Mouse (Mus musculus) urinary bladder, postnatal 25 days (tissue): ENCODE measurements at regions not wholly inside any gene's neighbourhood (a gene's known extent, or its start where the extent isn't known, plus 50 kb on each side); places are given as distances from the start of the nearest gene placed in this dataset.

Experiments used
- DNase-seq: peaks from one replicate; pipeline ENCODE4 v3.0.0; 2022; ENCODE audit warnings: low spot score

- no peak for DNase-seq
Observed at GRCm38 (mm10) chr2:179007766-179008165, 434.5 kb upstream of the Cdh4 start.

DNA sequence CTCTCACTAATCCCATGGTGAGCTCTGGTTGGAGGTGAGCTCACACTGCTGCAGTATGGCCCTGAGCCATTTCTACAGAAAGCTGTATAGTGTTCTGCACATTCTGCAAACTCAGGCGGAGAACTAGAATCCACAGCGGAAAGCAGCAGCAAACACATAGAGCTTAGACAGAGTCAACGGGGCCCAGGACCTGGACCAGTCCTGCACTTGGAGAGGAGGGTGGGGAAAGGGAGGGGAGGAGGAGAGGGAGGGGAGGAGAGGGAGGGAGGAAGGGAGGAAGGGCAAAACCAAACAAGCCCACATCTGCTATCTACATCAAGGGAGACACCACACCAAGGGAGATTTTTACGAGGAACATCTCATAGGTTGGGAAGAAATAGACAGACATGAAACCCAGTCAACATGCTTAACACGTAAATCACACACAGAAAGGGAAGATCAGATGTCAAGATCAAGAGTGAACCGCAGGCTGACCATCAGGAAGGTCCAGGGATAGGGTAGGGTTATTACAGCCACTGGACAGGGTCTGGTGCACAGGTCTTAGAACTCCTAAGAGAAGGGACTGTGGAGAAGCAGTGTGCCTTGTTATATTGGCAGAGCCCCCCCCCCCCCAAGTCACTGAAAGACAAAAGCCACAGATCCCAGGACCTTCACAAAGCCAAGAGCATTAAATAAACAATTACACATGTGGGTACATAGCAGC is 428.2 kb upstream of the Cdh4 start:
- no peak for DNase-seq

DNA sequence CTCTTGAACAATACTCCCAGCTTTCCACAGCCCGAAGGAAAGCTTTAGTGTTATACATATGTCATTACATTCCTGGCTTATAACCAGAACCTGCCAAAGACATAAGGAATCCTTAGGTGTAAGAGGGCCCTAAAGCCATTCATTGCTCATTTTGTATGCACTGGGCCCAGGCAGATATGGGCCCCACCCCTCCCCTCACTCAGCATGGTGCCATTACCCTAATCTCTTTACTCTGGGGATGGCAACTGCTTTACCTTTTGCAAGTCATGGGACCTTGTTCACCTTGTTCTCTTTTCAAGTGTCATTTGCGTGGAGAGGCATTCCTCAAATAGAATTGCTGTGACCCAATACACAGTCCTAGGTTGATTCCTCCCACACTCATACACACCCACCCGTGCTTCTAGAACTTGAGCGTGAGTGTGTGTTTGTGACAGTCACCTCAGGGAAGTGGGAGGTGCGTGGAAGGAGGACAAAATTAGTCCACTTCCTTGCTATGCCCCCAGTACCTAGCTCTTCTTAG is 419.5 kb upstream of the Cdh4 start:
- no peak for DNase-seq

DNA sequence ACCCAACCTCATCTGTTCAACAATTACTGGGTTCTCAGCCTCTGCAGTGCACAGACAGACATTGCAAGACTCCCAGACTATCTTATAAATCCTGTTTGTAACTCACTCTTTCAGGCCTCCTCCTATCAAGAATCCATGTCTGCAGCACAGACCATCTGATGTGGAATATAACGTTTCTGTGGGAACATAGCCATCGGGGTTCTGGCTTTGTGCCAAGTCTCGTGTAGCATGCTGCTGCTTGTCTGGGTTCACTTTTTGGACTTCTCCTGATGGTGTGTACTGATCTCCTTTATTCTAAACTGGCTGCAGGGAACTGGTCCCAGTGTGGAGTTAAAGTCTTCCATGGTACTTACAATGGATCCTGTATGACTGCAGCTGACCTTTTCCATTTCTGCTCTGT is 418.0 kb upstream of the Cdh4 start:
- no peak for DNase-seq

- no peak for DNase-seq
Observed at GRCm38 (mm10) chr2:179033171-179033570, 409.1 kb upstream of the Cdh4 start.

DNA sequence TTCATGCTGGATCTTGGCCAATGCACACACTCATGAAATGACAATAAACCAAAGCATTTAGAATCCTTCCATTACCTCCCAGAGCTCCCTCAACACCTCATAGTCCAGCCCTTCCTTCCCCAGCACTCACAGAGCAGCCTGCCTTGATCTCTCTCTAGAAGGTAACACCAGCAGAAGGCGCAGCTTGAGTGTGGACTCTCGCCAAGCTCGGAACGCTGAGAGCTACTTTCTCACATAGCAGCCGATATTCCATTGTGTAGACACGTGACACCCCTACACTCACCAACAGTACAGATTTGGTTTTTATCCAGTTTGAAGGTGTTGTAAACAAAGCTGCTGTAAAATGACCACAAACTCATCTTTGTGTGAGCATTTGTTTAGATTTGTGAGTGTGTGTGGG is 406.8 kb upstream of the Cdh4 start:
- DNase-seq: no peak

DNA sequence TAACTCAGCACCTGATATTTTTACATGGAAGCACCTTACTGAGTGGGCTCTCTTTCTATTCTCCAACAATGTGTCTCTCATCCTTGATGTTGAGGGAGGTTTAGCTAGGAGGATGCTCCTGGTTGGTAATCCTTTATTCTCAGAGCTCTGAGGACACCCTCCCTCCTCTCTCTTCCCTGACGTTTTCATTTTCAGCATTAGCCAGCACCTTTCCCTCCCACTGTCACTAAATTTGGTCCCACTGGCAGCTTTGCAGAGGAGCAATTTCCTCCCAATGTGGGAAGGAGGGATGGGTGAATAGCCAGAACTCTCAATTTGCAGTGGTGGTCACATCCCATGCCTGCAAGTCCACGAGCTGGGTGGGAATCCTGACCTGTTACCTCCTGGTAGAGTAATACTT is 402.5 kb upstream of the Cdh4 start:
- no peak for DNase-seq

DNA sequence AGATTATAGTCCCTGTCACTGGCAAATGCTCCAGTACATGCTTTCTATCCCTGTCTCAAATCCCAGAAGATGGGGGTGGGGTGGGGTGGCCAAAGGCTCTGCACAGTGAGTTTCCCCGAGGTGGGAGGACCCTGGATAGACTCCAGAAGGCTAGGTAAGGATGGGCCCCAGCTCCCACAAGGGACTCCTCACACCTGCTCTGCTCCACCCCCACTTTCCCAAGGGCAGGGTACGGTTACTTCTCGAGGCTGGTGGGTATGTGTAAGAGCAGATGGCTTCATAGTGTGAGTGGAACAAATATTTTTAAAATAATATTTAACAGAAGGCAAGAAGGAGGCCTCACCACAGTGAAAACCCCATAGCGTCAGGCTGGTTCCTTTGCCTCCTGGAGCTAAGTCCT is 398.6 kb upstream of the Cdh4 start:
- no peak for DNase-seq

DNA sequence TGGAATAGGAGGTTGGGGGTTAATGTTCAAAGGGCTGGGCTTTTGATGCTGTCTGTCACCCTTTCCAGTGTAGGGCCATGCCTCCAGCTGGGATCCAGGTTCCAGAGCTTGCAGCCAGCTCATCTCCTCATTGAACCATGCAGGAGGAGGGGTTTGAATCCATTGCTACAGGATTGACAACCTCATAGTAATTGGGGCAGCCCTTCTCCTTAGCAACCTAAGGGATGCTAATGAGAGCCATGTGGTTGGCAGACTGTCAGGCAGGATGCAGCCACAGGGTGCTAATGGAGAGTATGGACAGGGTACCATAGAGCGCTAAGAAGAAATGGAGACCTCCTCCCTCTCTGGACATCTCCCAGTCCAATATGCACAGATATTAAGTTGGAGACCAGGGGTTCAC is 396.9 kb upstream of the Cdh4 start:
- no peak for DNase-seq

DNA sequence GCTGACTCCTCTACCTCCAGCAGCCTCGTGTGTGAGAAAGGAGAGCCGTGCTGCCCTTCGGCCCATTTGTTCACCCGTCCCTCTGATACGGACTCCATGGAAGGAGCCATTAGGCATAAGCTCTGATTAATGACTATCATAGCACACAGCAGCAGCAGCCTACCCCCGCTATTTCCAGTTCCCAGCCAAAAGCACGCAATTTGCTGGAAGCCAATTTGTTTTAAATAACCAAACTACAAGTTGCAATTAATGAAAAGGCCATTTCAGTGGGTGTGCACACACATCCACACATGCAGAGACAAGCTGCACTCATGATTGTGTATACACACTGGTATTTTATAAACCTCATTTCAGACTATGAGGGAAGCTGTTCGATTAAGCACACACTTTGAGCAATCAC is 387.8 kb upstream of the Cdh4 start:
- DNase-seq: no peak

DNA sequence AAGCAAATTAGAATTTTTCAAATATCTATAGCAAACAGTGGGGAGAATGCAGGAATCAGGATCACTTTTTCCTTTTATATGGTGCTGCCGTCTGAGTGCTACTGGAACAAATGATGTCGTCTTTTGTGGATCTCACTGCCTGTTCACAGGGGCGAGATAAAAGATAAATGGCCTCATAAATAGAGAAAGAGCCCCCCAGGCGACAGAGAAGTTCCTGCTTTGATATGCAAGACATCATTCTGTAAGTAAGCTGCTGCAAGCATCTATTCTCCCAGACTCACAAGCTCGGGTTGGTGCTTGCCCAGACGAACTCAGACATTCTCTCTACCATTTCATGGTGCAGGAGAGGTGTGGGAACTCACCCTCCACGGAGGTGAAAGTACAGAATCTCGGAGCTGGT is 377.6 kb upstream of the Cdh4 start:
- DNase-seq: no peak

- no peak for DNase-seq
Observed at GRCm38 (mm10) chr2:179069520-179069919, 372.7 kb upstream of the Cdh4 start.

GRCm38 (mm10) chr2:179070346-179070745 is 371.9 kb upstream of the Cdh4 start:
- peak; percentile 23 for DNase-seq

DNA sequence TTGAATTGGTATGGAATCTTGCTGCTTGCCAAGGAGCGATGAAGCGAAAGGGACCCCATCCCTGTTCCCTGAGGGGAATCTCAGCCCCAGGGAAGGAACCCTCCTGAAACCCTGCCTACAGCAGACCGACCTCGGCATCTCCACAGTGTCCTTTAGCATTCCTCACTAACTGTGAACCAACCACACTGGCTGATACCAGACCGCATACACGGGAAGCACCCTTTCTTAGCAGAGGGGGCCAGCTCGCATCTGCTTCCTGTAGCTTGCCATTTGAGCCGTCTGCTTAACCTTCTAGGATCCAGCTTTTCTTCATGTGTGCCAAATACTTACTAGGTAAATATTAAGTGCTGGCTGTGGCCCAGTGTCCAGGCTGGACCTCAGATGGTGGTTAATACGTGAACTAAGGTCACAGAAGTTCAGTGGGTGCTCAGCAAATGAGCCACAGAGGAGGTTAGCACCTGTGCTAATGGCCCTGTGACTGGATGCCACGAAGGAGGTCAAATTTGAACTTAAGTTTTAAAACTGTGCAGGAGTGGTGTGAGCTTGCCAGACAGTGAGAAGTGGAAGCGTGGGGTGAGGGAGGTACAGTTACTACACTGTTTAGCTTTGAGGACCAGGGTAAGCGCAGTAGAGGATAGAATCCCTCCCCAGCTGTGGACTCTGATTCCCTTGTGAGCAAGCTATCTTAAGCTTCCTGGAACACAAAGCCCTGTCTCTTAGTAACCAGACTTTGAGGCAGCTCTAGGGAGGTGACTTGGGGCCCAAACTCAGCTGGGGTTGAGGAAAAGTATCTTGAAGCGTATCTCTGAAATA is 361.6 kb upstream of the Cdh4 start:
- DNase-seq: no peak

DNA sequence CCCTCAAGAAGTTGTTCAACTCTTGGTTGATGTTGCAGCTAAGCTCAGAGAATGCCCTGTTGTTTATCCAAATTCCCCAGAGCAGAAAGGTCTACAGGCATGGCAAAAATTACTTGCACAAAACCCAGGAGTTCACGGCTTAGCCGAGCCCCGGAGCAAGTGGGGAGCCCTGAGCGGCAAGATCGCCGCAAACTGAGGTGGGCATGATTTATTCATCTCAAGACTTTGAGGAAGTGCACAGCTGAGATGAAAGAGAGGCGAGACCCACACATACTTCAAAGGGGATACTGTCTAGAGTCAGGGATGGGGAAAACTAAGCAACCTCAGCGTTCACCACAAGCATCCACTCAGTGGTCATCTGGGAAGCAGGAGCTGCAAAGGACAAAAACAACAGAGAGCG is 355.3 kb upstream of the Cdh4 start:
- DNase-seq: no peak

GRCm38 (mm10) chr2:179091480-179091879 is 350.8 kb upstream of the Cdh4 start:
- DNase-seq: no peak

- no peak for DNase-seq
Observed at GRCm38 (mm10) chr2:179093996-179094395, 348.2 kb upstream of the Cdh4 start.

GRCm38 (mm10) chr2:179095981-179096380 is 346.2 kb upstream of the Cdh4 start:
- DNase-seq: no peak

DNA sequence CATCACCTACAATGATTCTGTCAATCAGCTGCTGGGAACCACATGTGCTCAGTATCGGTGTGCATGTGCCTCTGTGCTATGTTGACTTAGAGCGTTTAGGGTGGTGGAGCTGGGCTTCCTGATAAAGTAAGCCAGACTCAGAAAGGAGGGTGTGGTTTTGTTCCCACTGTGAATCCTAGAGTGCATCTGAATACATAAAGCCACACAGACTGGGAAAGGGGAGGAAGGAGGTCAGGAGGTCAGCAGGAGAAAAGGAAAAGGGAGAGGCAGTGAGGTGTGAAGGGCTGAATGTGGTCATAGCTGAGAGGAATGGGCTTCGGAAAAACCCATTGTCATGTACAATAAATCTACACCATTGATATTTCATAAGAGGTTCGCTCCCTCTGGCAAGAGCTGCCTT is 345.4 kb upstream of the Cdh4 start:
- DNase-seq: no peak

DNA sequence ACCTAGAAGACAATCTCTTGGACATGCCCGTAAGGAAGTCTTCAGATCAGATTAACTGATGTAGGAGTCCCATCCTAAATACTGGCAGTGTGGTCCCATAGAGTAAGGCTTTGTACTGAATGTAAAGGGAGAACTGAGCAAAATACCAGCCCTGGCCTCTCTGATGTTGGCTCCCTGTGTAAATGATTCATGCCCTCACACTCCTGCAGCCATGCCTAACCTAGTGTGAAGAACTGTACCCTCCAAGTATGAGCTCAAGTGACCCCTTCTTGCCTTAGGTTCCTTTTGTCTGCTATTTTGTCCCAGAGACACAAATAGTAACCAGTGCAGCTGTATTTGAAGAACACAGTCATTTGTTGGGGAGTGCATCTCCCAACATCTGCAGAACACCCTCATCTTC is 342.4 kb upstream of the Cdh4 start:
- DNase-seq: no peak

DNA sequence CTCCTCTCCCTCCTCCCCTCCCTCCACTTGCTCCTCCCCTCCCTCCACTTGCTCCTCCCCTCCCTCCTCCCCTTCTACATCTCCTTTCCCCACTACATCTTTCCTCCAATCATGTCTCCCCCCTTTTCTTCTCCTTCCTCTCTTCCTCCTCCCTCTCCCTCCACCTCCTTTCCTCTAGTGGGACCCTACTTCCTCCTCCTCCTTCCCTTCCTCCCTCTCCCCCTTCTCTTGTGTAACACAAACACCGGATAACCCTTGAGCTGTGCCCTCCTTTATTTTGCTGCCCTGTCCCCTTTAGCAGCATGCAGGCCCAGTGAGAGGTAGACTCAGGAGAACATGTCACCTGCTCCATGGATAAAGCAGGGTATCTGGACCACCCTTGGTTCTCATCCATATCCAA is 339.1 kb upstream of the Cdh4 start:
- no peak for DNase-seq

DNA sequence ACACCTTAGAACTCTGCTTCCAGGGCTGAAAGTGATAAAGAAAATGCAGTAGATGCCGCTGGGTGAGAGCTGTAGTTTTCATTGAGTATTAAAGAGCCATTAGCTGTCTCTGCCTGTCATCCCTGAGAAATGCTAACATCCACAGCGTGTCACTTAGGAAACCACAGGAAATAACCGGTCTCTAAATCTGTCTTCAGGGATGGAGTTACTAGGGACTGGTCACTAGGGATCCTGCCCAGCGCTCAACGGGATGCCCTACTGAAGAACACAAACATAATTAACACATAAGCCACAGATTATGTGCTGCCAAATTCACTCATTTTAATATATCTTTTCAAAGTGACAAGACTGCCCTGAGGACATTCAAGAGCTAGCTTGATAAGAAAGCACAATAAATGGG is 329.3 kb upstream of the Cdh4 start:
- no peak for DNase-seq

- no peak for DNase-seq
Observed at GRCm38 (mm10) chr2:179128018-179128417, 314.2 kb upstream of the Cdh4 start.

GRCm38 (mm10) chr2:179128432-179128831 is 313.8 kb upstream of the Cdh4 start:
- DNase-seq: no peak
